Mouse (Mus musculus): ENCODE measurements at regions not wholly inside any gene's neighbourhood (a gene's known extent, or its start where the extent isn't known, plus 50 kb on each side); places are given as distances from the start of the nearest gene placed in this dataset.

DNA sequence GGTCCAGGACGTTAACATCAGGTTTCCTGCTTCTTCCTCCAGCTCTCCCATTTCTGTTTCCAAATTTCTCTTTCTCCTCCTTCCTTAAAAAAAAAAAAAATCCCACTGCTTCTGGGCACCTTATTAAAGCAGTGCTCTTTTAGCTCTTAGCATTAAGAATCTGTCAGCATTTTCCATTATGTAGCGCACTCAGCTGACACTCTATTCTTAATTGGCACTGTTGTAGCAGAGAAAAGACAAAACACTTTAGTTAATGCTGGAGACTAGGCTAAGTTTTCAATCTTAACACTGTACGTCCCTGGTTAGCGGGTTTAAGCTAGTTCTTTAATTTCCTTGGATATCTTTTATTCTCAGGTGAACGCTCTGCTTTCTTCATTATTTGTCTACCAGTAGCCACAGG lies 236.8 kb upstream of the Igfbp7 start:
- in situ Hi-C loops (cut with MboI, MseI) = no loop called here

DNA sequence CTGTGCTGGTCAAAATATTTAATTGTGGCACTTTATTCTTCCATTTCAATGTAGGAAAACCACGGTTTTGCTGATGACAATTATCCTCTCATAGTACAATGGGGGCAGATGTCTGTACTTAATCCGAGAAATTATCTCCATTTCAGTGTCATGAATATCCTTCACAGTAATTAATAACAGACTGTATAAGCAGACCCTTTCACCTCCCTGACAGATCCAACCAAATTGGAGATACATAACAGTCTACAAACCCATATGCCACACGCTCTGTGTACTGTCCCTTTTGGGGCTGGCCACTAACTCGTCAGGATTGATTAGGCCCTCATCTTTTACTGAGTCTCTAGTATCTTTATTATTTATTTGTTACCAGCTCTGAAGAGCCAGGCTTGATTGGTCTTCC lies 212.6 kb upstream of the Igfbp7 start:
- in situ Hi-C loops (cut with MboI, MseI) = no loop called here

DNA sequence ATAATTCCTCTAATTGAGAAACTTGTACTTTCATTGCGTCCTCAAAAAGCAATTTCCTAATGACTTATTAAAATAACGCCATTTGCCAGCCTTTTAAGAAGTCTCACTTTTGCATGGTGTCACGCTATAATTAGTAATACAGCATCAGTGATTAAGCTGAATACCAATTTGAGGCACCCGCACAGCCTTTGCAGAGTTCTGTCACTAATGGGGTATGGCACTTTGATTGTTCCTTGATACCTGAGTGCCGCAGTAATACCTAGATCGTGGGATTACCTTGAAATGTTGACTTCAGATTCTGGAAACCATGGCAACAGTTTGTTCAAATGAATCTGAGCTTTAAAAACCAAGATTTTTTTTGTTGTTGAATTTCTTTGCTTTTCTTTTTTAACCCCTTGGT lies 202.7 kb upstream of the Igfbp7 start:
- in situ Hi-C loops (cut with MboI, MseI) = no loop called here

DNA sequence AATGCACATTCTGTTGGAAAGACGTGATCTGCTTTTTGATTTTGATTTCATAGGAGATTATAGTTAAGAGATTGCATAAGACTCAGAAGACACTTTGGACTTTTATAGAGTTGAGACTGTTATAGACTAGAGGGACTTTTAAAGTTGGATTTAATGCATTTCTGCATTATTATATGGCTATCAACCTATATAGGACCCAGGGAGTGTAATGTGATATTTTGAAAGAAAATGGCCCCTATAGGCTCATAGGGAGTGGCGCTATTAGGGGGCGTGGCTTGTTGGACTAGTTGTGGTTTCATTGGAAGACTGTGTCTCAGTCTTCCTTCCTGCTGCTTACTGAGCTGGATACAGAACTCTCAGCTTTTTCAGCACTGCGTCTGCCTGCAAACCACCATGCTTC lies 186.9 kb upstream of the Igfbp7 start:
- in situ Hi-C loops (cut with MboI, MseI) = no loop called here

DNA sequence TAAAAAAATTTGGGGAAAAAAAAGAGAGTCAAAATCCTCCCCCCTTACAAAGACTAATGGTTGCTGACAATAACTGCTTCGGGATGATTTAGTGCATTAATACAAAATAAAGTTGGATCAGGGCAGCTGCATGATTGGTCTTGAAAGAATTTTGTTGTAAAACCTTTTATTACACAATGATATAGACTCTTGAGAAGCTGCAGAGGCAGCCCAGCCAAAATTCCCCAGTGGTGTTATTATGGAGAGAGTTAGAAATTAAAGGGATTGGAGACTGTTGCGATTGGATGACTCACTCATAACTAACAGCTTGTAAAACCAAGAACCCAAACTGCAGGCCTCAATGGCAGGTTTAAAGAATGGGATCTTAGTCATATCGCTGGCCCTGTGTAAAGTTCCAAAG lies 181.4 kb upstream of the Igfbp7 start:
- in situ Hi-C loops (cut with MboI, MseI) = loop anchor here in 1 of 2 experiments (5.0 kb wide), 1 partner anchor 498 kb away; no protein-coding TSS in a partner anchor

DNA sequence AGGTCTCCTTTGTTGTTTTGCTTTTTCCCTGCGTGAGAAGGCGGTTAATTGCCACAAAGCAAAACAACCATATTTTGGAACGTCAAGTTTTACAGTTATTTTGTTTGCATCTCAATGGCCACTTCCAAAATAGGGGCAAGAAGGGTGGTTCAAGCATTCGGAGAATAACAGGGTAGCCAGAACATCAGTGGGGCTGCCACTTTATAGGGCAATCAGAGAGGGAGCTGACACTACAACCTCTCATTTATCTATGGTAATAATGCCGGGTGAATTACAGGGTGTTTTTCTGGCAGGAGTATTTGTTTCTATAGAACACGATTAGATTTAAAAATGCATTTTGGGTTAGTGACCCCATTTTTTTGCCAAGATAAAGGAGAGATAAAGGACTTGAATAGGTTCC lies 173.9 kb upstream of the Igfbp7 start:
- in situ Hi-C loops (cut with MboI, MseI) = no loop called here

DNA sequence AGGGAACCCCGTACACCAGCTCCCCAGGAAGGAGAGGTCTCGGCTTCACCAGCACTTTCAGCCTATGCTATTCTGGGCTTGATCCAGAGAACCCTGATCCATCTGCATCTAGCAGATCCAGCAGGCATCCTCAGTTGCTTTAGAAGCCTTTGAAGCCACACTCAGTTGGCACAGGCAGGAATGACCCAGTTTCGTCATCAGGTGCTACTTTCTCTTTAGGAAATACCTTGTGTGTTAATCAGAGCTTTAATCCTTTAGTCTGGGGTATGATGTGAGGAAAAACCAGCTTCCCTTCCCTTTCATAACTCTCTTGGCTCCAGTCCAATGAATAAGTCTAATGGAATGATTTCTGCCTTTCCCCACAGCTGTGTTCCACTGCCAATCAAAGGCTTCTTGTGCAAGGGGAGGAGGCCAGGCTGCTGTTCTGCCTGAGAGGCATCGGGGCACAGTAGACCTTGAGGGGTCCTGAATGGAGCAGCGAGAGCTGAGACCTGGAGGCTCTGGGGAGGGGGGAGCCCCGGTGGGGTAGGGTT lies 173.3 kb upstream of the Igfbp7 start:
- in situ Hi-C loops (cut with MboI, MseI) = no loop called here

DNA sequence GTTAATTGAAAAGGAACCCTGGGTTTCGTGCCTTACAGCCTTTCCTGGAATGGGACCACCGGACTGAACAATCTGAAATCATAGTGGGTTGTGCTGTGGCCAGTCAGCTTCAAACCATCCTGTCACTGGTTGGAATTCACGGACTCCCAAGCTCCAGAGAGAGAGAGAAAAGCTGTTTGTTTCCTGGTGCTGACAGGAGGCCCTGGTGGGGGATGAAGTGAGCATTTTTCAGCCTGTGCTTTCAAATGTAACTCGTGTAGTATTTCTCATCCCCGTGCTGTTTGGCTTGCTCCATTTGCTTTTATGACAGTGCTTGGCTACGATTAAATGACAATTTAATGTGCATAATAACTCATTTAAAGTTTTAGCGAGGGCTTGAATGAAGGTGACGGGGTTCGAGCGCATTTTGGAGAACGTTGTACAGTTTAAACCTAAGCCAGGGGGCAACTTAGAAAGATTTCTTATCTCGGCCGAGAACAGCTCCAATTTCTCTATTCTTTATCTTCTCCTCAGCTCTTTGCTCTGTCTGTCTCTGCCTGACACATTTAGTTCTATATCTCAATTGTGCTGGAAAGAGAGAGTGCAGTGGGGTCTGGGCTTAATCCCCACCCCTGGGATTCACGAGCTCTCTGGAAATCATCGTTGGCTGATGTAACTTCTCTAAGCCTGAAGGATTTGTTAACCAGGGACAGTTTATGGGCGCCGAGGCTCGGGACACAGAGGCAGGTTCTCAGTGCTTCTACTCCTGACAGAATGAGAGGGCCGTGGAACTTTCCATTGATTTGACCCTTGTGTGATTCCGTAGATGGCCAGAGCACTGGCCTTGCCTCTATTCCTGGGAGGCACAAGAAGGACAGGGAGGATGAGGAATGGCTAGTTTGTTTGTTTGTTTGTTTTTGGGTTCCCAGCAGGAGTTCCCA lies 172.2 kb upstream of the Igfbp7 start:
- in situ Hi-C loops (cut with MboI, MseI) = loop anchor here in 1 of 2 experiments (5.0 kb wide), 1 partner anchor 48 kb away; no protein-coding TSS in a partner anchor

DNA sequence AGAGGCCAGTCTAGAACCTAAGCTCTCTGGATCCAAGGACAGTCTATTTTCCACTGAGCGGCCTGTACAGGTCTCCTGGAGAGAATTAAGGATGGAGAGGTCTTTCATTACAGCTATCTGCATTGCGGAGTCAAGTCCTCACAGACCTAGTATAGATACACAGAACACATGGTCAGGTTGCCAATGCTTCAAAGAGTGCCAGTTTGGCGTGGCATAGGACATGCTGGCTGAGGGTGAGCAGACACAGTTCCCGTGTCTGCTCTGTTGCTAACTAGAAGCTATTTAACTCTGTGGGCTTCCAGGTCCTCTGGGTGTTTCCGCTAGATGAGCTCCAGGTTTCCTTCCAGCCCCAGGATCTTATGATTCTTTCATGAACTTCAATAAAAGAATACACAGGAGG lies 169.0 kb upstream of the Igfbp7 start:
- in situ Hi-C loops (cut with MboI, MseI) = loop anchor here in 1 of 2 experiments (5.0 kb wide), 1 partner anchor 45 kb away; no protein-coding TSS in a partner anchor

DNA sequence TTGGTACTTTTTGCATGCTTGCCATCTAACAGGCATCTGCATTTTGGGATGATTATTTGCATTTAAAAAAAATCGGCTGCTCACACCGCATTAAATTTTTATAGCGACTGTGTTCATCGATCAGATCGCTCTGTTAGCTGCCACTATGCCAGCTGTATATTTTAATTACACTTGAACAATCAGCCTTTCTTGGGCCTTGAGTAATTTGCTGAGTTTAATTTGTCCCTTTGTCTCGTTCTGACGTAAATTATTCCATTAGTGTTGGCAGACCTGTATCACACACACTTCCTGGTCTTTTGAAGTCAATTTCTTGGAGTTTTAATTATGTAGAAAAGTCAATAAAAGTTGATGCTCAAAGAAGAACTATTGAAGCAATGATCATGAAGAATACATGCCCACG lies 167.9 kb upstream of the Igfbp7 start:
- in situ Hi-C loops (cut with MboI, MseI) = loop anchor here in 1 of 2 experiments (5.0 kb wide), 1 partner anchor 43 kb away; no protein-coding TSS in a partner anchor

DNA sequence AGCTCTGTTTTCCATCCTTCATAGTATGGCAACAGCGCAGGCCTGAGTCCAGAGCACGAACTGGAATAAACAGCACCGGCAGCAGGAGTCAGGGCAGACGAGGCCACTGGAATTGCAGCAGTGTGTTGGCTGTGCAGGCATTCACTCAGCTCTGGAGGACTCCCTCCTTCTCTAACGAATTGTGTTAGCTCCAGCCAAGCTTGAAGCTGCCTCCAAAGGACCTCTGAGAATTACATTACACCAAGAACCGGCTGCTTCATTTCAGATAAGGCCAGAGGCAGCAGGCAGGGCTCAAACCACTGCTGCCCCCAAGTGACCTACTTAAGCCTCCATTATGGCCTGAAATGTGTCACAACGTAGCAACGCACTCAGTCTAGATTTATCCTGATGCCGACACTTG lies 162.5 kb upstream of the Igfbp7 start:
- in situ Hi-C loops (cut with MboI, MseI) = no loop called here

DNA sequence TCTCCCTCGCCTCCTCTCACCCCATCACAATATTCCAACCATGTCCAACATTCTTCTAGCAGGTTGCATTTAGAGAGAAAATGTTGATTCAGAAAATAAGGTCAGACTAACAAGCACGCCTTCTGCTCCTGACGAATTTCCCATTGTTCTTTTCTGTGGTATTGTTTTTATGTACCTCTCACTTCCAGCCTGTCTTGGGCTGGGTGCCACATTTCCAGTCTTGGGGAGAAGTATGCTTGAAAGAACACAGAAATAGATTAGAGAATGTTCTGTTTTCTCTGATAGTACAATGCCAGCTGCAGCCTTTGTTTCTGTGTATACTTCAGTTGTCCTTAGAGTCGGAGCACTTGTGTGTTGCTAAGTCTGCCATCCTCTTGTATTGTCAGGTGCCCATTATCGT lies 160.3 kb upstream of the Igfbp7 start:
- in situ Hi-C loops (cut with MboI, MseI) = no loop called here

DNA sequence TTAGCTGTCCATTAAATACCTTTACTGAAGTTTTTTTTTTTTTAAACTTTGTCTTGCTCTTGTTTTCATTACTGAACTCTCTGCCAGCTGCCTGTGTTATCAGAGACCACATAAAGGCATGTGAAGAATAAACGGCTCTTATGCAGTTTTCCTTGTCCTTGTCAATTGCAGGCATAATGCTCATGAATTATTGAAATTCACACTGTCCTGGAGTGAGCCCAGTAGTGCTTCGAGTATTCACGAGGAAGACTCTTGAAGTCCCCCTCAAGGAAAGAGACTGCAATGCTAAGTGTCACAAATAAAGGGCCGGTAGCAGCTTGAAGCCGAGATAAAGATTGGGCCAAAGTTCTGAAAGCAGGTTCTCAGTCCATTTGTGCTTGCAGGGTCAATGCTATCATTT lies 144.7 kb upstream of the Igfbp7 start:
- in situ Hi-C loops (cut with MboI, MseI) = no loop called here

DNA sequence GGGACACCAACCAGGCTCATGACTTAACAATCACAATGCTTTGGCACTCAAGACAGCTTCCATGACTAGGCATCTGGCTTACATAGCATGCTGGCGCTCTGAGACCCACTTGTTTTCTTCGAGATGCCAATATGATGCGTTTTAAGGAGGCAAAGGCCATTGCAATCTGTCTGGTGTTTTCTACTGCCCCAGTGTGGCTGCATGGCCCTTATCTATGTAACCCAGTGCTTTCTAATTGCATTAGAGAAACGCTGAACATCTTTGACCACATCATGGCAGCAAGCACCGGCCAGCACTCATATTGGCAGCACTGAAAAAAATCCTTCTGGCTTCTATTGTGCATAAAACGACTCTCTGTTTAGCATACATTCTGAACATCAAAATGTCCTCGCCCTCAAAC lies 144.2 kb upstream of the Igfbp7 start:
- in situ Hi-C loops (cut with MboI, MseI) = no loop called here

DNA sequence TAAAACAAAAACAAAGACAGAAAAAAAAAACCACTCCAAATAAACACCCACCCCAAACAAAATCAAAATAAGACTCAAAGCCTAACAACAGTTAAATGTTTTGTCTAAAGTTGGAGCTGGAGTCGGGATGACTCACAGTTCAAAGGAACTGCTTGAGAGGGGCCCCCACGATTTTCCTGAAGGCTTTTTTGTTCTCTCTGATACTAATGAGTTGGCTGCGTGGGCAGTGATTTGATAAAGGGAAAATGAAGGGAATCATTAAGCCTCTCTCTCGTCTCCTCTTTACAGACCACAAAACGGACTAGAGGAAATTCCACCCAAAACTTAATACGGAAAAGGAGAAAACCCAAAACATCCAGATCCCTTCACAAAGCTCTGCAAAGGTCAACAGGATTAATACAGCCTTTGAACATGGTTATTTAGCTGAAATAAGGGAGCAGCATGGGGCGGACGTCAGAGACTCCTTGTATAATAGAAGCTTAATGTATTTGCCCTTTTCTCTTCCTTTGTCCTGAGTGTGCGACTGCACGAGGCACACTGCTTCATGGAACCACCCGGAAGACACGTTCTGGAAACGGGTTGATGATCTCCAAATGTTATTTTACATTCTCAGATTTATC lies 138.3 kb upstream of the Igfbp7 start:
- in situ Hi-C loops (cut with MboI, MseI) = no loop called here

DNA sequence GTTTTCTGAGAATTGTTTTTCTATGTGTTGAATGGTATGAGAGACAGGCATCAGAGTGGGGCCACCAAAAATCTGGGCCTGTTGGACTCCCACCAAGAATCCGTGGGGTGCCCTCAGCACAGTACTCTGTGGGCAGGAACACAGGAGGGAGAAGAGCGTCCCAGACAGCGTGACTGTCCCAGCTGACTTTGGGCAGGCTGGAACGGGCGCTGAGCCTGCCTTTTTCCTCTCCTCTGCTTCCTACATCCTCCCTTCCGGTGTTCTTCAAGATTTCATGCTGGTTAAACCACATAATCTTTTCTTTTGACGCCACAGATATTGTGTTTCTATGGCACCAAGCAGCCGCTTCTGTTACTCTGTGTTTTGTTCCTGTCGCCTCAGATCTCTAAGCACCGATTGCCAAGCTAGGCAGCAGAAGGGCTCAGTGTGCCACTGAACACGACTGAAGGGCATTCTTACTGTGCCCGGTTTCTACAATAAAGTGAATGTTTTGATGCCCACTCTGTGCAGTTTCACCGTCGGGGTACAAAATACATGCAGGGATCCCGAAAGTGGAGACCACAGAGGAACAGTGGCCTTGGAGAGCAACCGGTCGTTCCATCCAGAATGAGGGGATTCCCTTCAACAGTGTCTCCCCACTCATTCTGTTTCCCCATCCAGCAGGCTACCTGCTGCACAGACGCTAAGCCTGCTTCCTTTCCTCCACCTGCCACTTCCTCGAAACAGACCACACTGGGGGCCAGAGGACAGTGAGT lies 124.6 kb upstream of the Igfbp7 start:
- in situ Hi-C loops (cut with MboI, MseI) = loop anchor here in 1 of 2 experiments (5.0 kb wide), 1 partner anchor 45 kb away; no protein-coding TSS in a partner anchor

DNA sequence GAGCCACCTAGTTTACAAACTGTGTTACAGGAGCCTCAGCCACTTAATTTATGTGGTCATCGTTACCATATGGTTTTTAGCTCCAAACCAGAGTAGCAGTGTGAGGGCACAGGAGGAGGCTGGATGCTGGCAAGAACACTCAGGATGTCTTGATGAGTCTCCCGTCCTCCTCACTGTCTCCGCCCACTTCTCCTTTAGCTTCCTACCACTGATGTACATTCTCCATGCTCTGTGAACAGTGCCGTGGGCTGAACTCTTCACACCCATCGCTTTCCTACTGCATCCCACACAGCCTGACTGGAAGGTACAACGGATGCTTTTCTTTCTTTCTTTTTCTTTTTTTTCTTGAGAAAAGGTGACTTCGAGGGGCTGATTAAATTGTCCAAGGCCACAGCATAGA lies 122.5 kb upstream of the Igfbp7 start:
- in situ Hi-C loops (cut with MboI, MseI) = loop anchor here in 1 of 2 experiments (5.0 kb wide), 1 partner anchor 47 kb away; no protein-coding TSS in a partner anchor

DNA sequence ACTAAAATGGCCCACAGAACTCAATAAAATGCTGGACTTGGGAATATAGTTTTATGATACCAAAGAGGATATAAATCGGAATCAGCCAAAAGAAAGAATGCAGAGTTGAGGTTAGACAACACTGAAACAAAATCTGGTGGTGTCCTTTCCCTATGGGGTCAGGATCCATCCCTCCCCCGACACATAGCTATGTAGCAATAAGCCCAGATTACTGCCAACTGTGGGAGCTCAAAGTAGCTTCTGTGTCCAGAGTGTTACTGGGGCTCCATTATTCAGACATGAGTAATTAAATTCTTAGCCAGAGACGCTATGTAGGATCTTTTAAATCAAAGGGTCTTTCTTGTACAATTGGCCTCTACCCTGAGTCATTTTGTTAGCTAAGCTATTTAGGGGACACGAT lies 109.4 kb upstream of the Igfbp7 start:
- in situ Hi-C loops (cut with MboI, MseI) = no loop called here

DNA sequence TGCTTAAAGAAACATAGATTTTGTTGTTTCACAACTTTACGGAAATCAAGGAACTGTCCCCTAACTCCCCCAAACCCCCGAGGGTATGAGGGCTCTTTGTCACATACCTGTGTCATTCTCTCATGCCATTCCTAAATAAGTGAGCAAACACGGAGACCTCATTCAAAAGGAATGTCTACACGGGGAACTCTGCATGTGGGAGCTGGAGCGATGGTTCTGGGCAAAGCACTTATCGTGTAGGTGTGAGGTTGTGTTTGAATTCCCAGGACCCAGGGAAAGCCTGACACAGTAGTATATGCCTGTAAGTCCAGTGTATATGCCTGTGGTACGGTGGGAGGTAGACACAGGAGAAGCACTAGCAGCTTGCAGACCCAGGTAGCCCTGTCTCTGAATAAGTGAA lies 107.6 kb upstream of the Igfbp7 start:
- in situ Hi-C loops (cut with MboI, MseI) = no loop called here

DNA sequence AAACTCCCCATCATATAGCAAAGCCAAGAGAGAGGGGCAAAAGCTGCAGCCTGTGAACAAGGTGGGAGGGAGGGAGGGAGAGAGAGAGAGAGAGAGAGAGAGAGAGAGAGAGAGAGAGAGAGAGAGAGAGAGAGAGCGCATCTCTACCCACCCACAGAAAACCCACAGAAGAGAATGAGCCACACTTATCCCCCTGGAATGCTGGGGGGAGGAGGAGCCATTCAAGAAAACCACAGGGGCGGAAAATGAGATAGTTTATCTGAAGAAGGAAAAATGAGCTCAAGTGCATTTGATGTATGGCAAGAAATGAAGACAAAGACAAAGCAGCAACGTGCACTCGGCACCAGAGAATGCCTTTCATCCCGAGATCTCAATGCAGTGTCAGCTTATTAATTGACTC lies 94.8 kb upstream of the Igfbp7 start:
- in situ Hi-C loops (cut with MboI, MseI) = no loop called here

DNA sequence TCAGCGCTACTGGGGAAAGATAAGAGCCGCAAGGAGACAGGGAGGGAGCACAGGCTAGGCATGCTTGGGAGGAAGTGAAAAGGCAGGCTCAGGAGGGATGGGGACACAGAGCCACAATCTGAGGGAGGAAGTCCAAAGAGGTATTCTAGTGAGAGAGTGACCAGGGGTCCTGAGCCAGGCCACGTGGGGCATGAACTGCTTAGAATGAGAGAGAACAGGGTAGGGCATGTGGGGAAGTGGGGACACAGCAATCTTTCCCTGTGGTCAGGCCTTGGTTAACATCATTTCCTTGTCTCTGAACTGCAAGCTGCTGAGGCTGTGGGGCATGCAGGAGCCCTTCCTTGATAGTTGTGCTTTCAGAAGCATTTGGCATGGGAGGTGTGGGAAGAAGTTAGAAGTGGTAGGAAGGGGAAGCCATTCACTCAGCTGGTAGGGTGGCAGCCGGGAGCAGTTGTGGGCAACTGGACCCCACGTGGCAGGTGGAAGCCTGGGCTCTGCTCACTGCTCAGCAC lies 92.2 kb upstream of the Igfbp7 start:
- in situ Hi-C loops (cut with MboI, MseI) = no loop called here

DNA sequence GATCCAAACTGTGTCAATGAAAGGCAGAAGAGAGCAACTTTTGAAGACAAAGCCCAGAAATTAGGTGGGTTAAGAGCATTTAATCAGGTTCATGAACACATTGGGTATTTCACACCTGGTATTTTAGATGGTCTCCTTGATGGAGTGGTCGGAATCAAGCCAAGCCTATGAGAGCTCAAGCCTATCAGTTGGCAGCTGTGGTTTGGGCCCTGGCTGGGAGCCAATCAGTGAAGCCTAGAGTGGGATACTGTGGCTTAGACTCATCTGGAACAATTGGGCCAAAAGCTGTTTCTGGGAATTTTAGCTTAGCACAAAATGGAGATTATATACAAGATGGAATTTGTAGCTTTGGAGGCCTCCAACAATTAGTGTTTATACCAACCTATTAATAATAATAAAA lies 86.8 kb upstream of the Igfbp7 start:
- in situ Hi-C loops (cut with MboI, MseI) = no loop called here
